Mouse (Mus musculus): ENCODE data around the gene Slc3a2. TPM values are rescaled to one million over a fixed set of nuclear protein-coding genes. Genes with fewer than 3 reads are reported as not detected.

Slc3a2 gene
- total and polyA plus RNA-seq, 2 experiments from 2014 or later, result 38.3 to 40.9 TPM

DNA sequence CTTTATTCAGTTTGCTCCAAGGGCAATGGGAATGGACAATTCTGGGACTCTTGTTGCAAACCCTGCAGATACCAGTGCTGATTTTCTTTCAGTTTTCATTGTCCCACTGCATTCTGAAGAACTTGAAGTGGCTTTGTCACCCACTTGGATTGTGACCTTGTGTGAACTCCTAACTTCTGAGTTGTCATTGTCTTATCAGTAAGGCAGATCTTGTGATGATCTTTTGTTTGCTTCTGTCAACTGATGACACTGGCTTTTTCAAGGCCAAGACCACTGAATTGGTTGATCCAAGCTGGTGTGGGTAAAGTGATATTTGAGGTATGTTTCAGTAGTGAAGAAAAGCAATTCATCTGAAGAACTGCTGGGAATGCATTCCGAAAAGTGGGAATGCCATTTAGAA, 22.2 kb upstream of the Slc3a2 start:
- Histone ChIP-seq H3K27ac (ENCODE audit: low read depth) (no peak overlapping the region), H3K4me1 (ENCODE audit: control insufficient read depth, insufficient read depth) (peaks cover 12% of the 10 kb centered on the region), H3K4me2 (ENCODE audit: low read depth, low read length) (no peak overlapping the region), H3K27me3 (ENCODE audit: control insufficient read depth, insufficient read depth, low read length) (no peaks in the 10 kb centered on the region), H3K9ac (replicated peaks; ENCODE audit: low read depth, low read length) (no peak overlapping the region), H3K9me3 (replicated peaks; ENCODE audit: control insufficient read depth, low read length) (no peaks in the 10 kb centered on the region), H3K4me3 (ENCODE audit: low read depth, low read length) (no peak overlapping the region), H3K36me3 (replicated peaks; ENCODE audit: control insufficient read depth, insufficient read depth, low read length) (peaks cover 77% of the 10 kb centered on the region)
- no peak for DNase-seq (ENCODE audit: low spot score)
- TF ChIP-seq CTCF (IDR thresholded peaks at IDR 0.05; ENCODE audit: low read depth), result no peak
- TF ChIP-seq EP300 (IDR thresholded peaks at IDR 0.05; ENCODE audit: low read depth), result no peak
- 100% methylated on average over 1 of the region's 1 CpGs for WGBS
- ATAC-seq (ENCODE audit: insufficient read depth, low read depth), result no peak

- WGBS, result 10% methylated on average over 14 of the region's 14 CpGs
- Histone ChIP-seq H3K9ac (replicated peaks; ENCODE audit: low read depth, low read length) (peak overlapping the region; percentile 89), H3K9me3 (replicated peaks; ENCODE audit: control insufficient read depth, low read length) (no peaks in the 10 kb centered on the region), H3K4me3 (ENCODE audit: low read depth, low read length) (peak overlapping the region; percentile 85), H3K36me3 (replicated peaks; ENCODE audit: control insufficient read depth, insufficient read depth, low read length) (peaks cover 70% of the 10 kb centered on the region), H3K27ac (ENCODE audit: low read depth) (peak overlapping the region; percentile 97), H3K4me2 (ENCODE audit: low read depth, low read length) (peak overlapping the region; percentile 93), H3K4me1 (ENCODE audit: control insufficient read depth, insufficient read depth) (peaks cover 12% of the 10 kb centered on the region), H3K27me3 (ENCODE audit: control insufficient read depth, insufficient read depth, low read length) (no peaks in the 10 kb centered on the region)
- no peak for TF ChIP-seq CTCF (IDR thresholded peaks at IDR 0.05; ENCODE audit: low read depth)
- no peak for TF ChIP-seq EP300 (IDR thresholded peaks at IDR 0.05; ENCODE audit: low read depth)
- ATAC-seq (ENCODE audit: insufficient read depth, low read depth) (no peak), DNase-seq (ENCODE audit: low spot score) (no peak)
Observed at GRCm38 (mm10) chr19:8742176-8742575, 19.0 kb upstream of the Slc3a2 start.

DNA sequence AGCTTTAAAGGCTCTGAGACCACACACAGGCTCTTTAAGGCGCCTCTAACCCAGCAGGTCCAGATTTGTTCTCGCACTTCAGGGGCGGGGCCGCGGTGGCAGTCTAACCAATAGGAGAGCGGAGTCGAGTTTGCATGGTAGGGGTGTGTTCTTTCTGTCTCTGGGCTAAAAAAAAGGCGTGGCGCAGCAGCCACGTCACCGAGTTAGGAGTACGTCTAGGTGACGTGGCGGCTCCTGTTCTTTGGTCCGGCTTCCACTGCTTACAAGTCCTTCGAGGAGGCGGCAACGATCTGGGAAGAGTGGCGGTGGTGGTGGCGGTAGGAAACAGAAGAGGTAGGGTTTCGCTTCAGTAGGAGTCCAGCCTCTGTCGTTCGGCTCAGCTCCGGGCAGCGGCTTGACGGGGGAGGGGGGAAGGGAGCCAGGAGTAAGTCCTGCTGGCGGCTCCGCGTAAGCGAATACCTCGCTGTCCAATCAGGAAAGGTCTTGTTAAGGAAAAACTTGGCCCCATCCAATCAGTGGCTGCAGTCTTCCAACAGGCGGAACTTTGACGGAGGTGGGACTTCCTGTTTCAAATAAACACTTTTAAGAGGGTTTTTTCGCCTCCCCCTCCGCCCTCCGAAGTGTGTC, 18.2 kb upstream of the Slc3a2 start, which contains the start of gene Stx5a:
Gene Stx5a (plus strand): TSS at position 171 of the 627 bp plus-strand sequence.
- Histone ChIP-seq H3K9ac (replicated peaks; ENCODE audit: low read depth, low read length) (peak within 1 kb of the TSS; percentile 89), H3K36me3 (replicated peaks; ENCODE audit: control insufficient read depth, insufficient read depth, low read length) (peaks cover 62% of the 10 kb centered on the region), H3K4me2 (ENCODE audit: low read depth, low read length) (peak within 1 kb of the TSS; percentile 93), H3K4me1 (ENCODE audit: control insufficient read depth, insufficient read depth) (peaks cover 12% of the 10 kb centered on the region), H3K27ac (ENCODE audit: low read depth) (peak within 1 kb of the TSS; percentile 97), H3K9me3 (replicated peaks; ENCODE audit: control insufficient read depth, low read length) (no peaks in the 10 kb centered on the region), H3K27me3 (ENCODE audit: control insufficient read depth, insufficient read depth, low read length) (no peaks in the 10 kb centered on the region), H3K4me3 (ENCODE audit: low read depth, low read length) (peak within 1 kb of the TSS; percentile 85)
- peak; percentile 99 for DNase-seq (ENCODE audit: low spot score)
- under 1% methylated on average over 36 of the region's 36 CpGs for WGBS
- TF ChIP-seq EP300 (IDR thresholded peaks at IDR 0.05; ENCODE audit: low read depth) (peak; percentile 82; the same call in 1 of the 2 replicates), CTCF (IDR thresholded peaks at IDR 0.05; ENCODE audit: low read depth) (no peak)
- ATAC-seq (ENCODE audit: insufficient read depth, low read depth), result peak; percentile 97

GRCm38 (mm10) chr19:8740603-8741002, 17.4 kb upstream of the Slc3a2 start, which contains the start of gene 1700092M07Rik:
Gene 1700092M07Rik (plus strand): TSS chr19:8740718.
- TF ChIP-seq EP300 (IDR thresholded peaks at IDR 0.05; ENCODE audit: low read depth) (no peak), CTCF (IDR thresholded peaks at IDR 0.05; ENCODE audit: low read depth) (no peak)
- Histone ChIP-seq H3K9ac (replicated peaks; ENCODE audit: low read depth, low read length) (peak within 1 kb of the TSS; percentile 89), H3K27ac (ENCODE audit: low read depth) (peak within 1 kb of the TSS; percentile 97), H3K4me1 (ENCODE audit: control insufficient read depth, insufficient read depth) (peaks cover 12% of the 10 kb centered on the region), H3K36me3 (replicated peaks; ENCODE audit: control insufficient read depth, insufficient read depth, low read length) (peaks cover 54% of the 10 kb centered on the region), H3K4me2 (ENCODE audit: low read depth, low read length) (peak within 1 kb of the TSS; percentile 93), H3K27me3 (ENCODE audit: control insufficient read depth, insufficient read depth, low read length) (no peaks in the 10 kb centered on the region), H3K9me3 (replicated peaks; ENCODE audit: control insufficient read depth, low read length) (no peaks in the 10 kb centered on the region), H3K4me3 (ENCODE audit: low read depth, low read length) (peak within 1 kb of the TSS; percentile 85)
- 70% methylated on average over 14 of the region's 14 CpGs for WGBS
- DNase-seq (ENCODE audit: low spot score) (no peak), ATAC-seq (ENCODE audit: insufficient read depth, low read depth) (no peak)

DNA sequence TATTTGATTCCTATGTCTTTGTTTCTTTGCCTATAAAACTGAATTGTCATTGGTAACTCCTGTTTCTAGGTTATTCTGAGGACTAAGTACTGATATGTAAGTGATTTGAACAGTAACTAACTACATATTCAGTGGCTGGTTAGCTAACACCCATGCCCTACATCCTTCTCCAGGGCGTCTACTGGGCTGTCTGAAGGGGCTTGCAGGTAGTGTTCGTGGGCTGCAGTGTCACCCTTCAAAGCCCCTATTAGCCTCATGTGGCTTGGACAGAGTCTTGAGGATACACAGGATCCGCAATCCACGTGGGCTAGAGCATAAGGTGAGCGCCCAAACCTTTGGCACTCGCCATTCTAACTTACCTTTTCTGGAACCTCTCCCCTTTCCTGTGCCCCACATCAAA, 16.5 kb upstream of the Slc3a2 start:
- H3K27ac ChIP-seq (ENCODE audit: low read depth), result no peak overlapping the region
- WGBS, result 86% methylated on average over 6 of the region's 6 CpGs
- no peaks in the 10 kb centered on the region for H3K27me3 ChIP-seq (ENCODE audit: control insufficient read depth, insufficient read depth, low read length)
- DNase-seq (ENCODE audit: low spot score), result no peak
- H3K9ac ChIP-seq (replicated peaks; ENCODE audit: low read depth, low read length), result no peak overlapping the region
- H3K36me3 ChIP-seq (replicated peaks; ENCODE audit: control insufficient read depth, insufficient read depth, low read length), result peaks cover 45% of the 10 kb centered on the region
- no peak for TF ChIP-seq EP300 (IDR thresholded peaks at IDR 0.05; ENCODE audit: low read depth)
- TF ChIP-seq CTCF (IDR thresholded peaks at IDR 0.05; ENCODE audit: low read depth), result no peak
- no peaks in the 10 kb centered on the region for H3K9me3 ChIP-seq (replicated peaks; ENCODE audit: control insufficient read depth, low read length)
- H3K4me3 ChIP-seq (ENCODE audit: low read depth, low read length), result no peak overlapping the region
- H3K4me1 ChIP-seq (ENCODE audit: control insufficient read depth, insufficient read depth), result peaks cover 17% of the 10 kb centered on the region
- H3K4me2 ChIP-seq (ENCODE audit: low read depth, low read length), result no peak overlapping the region
- no peak for ATAC-seq (ENCODE audit: insufficient read depth, low read depth)

GRCm38 (mm10) chr19:8738911-8739310, 15.7 kb upstream of the Slc3a2 start:
- no peak for TF ChIP-seq EP300 (IDR thresholded peaks at IDR 0.05; ENCODE audit: low read depth)
- TF ChIP-seq CTCF (IDR thresholded peaks at IDR 0.05; ENCODE audit: low read depth), result no peak
- 87% methylated on average over 7 of the region's 7 CpGs for WGBS

More at GRCm38 (mm10) chr19:8738911-8739310, 15.7 kb upstream of the Slc3a2 start:
- Histone ChIP-seq H3K36me3 (replicated peaks; ENCODE audit: control insufficient read depth, insufficient read depth, low read length) (peaks cover 39% of the 10 kb centered on the region), H3K9ac (replicated peaks; ENCODE audit: low read depth, low read length) (no peak overlapping the region), H3K4me3 (ENCODE audit: low read depth, low read length) (no peak overlapping the region), H3K27ac (ENCODE audit: low read depth) (no peak overlapping the region), H3K4me1 (ENCODE audit: control insufficient read depth, insufficient read depth) (peaks cover 17% of the 10 kb centered on the region), H3K27me3 (ENCODE audit: control insufficient read depth, insufficient read depth, low read length) (no peaks in the 10 kb centered on the region), H3K4me2 (ENCODE audit: low read depth, low read length) (no peak overlapping the region), H3K9me3 (replicated peaks; ENCODE audit: control insufficient read depth, low read length) (no peaks in the 10 kb centered on the region)
- ATAC-seq (ENCODE audit: insufficient read depth, low read depth) (no peak), DNase-seq (ENCODE audit: low spot score) (no peak)
